Mouse (Mus musculus) adrenal gland, postnatal 4 days (tissue): ENCODE data around the gene Sdc1. TPM values are rescaled to one million over a fixed set of nuclear protein-coding genes. Genes with fewer than 3 reads are reported as not detected.

Experiments used
- DNase-seq, 2 experiments: peaks; one replicate each; pipeline ENCODE4 v3.0.0; 2021 to 2022; ENCODE audit warnings: low spot score in 2 of 2, mixed read lengths in 2 of 2
- long read RNA-seq, 2 experiments: library from polyadenylated mRNA; stranded (forward); transcript quantifications; one replicate each; pipeline ENCODE4 v2.0.0; 2021
- total RNA-seq, 2 experiments: library from RNA; stranded (reverse); gene quantifications; 2 replicates each; pipeline ENCODE4 v1.2.3; 2021

Gene Sdc1
- 10 to 100 TPM; 34.6 to 52.4 TPM for total RNA-seq
- long read RNA-seq, experiment 1, transcript Sdc1-201 (5 exons, 3,157 nt): major isoform, 69 of 81 reads
- long read RNA-seq, experiment 1, partial matches to known transcripts: 3 of 81 reads
- long read RNA-seq, experiment 1, other reads (novel, unspliced or antisense): 9 of 81 reads
- long read RNA-seq, experiment 2, transcript Sdc1-201 (5 exons, 3,157 nt): major isoform, 98 of 113 reads
- long read RNA-seq, experiment 2, partial matches to known transcripts: 10 of 113 reads
- long read RNA-seq, experiment 2, other reads (novel, unspliced or antisense): 5 of 113 reads

GRCm38 (mm10) chr12:8770946-8771843 lies at the start of gene Sdc1:
Gene Sdc1 (plus strand): TSS chr12:8771323.
- peak; percentile 64 to 74 for DNase-seq

- no peak for DNase-seq
Observed at GRCm38 (mm10) chr12:8726890-8727289, 44.2 kb upstream of the Sdc1 start.

GRCm38 (mm10) chr12:8728739-8729138 lies 42.4 kb upstream of the Sdc1 start:
- no peak for DNase-seq

GRCm38 (mm10) chr12:8753654-8754053 lies 17.5 kb upstream of the Sdc1 start:
- no peak for DNase-seq

- no peak for DNase-seq
Observed at GRCm38 (mm10) chr12:8754116-8754515, 17.0 kb upstream of the Sdc1 start.

- no peak for DNase-seq
Observed at GRCm38 (mm10) chr12:8758029-8758428, 13.1 kb upstream of the Sdc1 start.

- no peak for DNase-seq
Observed at GRCm38 (mm10) chr12:8759115-8759514, 12.0 kb upstream of the Sdc1 start.

- no peak for DNase-seq
Observed at GRCm38 (mm10) chr12:8759779-8760178, 11.3 kb upstream of the Sdc1 start.

GRCm38 (mm10) chr12:8760561-8760960 lies 10.6 kb upstream of the Sdc1 start:
- DNase-seq: no peak

- DNase-seq: no peak
Observed at GRCm38 (mm10) chr12:8761058-8761457, 10.1 kb upstream of the Sdc1 start.

- DNase-seq: no peak
Observed at GRCm38 (mm10) chr12:8762667-8763066, 8.5 kb upstream of the Sdc1 start.

- no peak for DNase-seq
Observed at GRCm38 (mm10) chr12:8764221-8764930, 6.7 kb upstream of the Sdc1 start.

- DNase-seq: no peak
Observed at GRCm38 (mm10) chr12:8771844-8772380, 789 bp downstream of the Sdc1 start.

- peak; percentile 16 to 28 for DNase-seq
Observed at GRCm38 (mm10) chr12:8772451-8773143, 1.5 kb downstream of the Sdc1 start.

- DNase-seq: no peak
Observed at GRCm38 (mm10) chr12:8773336-8773735, 2.2 kb downstream of the Sdc1 start.

- DNase-seq: no peak
Observed at GRCm38 (mm10) chr12:8774183-8774582, 3.1 kb downstream of the Sdc1 start.

- DNase-seq: no peak
Observed at GRCm38 (mm10) chr12:8776206-8776605, 5.1 kb downstream of the Sdc1 start.

GRCm38 (mm10) chr12:8776741-8777140 lies 5.6 kb downstream of the Sdc1 start:
- DNase-seq: no peak

- no peak for DNase-seq
Observed at GRCm38 (mm10) chr12:8778106-8778505, 7.0 kb downstream of the Sdc1 start.

- no peak for DNase-seq
Observed at GRCm38 (mm10) chr12:8779851-8780250, 8.7 kb downstream of the Sdc1 start.

GRCm38 (mm10) chr12:8781121-8781520 lies 10.0 kb downstream of the Sdc1 start:
- DNase-seq: no peak
